Mouse (Mus musculus): ENCODE data around the gene Slc17a7. TPM values are rescaled to one million over a fixed set of nuclear protein-coding genes. Genes with fewer than 3 reads are reported as not detected.
"Not testable (repeated sequence)": the region's sequence is repeated elsewhere in the genome, so short reads cannot be mapped to it uniquely, and the experiment has no call there.

The Slc17a7 gene
- total RNA-seq, 2 experiments from 2014 or later, result 0.19 to 0.23 TPM

DNA sequence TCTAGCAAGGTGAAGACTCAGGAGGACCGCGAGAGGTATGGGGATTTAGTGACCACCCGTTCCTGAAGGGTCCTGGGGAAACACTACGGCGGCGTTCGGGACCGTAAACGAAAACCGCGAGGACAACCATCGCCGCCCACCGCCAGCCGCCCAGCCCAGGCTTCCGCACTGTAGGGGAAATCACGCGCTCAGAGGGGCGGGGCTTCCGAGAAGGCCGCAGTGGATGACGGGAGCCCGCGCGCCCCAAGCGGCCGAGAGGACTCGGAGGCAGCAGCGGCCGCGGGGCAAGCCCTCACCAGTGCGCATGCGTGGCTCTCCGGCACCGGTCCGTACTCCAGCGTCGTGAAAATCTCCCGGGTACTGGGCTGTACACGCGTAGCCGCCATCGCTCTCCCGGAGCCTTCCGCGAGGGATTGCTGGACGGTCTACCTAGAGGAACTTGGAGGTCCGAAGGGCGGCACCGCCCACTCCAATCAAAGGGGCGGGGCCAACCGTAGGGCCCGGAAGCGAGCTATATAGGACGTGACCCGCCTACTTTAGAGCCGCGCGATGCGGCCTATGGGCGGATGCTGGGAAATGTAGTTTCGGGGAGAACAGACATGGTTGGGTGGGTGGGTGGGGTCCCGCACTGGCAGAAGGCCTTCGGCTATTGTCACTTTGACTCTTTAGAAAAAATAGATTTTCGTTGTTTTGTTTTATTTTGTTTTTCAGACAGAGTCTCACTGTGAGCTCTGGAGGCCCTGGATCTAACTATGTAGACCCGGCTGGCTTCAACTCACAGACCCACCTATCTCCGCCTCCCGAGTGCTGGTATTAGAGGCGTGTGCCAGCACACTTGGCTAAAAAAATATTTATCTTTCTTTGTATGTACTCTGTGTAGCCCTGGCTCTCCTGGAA, 9.4 kb upstream of the Slc17a7 start, which contains the start of the genes Pih1d1 and Aldh16a1:
Pih1d1 (plus strand) TSS at position 208 of the 897 bp plus-strand sequence.
Aldh16a1 (minus strand) TSS at position 489 of the 897 bp plus-strand sequence.
- DNase-seq (ENCODE audit: low spot score in 2 of 2), result peak; percentile 95 to 96

DNA sequence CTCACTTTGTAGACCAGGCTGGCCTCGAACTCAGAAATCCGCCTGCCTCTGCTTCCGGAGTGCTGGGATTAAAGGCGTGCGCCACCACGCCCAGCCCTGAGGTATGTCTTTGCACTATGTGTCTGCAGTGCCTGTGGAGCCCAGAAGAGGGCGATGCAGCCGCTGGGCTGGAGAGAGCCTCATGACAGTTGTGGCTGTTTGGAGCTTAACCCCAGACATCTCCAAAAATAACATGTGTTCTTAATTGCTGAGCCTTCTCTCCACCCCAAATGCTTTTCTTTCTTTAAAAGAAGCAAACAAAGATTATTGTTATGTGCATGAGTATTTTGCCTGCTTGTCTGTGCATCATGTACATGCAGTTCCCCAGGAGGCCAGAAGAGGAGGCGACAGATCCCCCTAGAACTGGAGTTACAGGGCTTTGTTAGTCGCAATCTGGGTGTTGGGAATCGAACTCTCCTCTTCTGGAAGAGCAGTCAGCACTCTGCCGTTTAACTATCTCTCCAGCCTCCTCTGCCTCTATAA, 8.7 kb upstream of the Slc17a7 start:
- peak in 1 of 2 experiments; percentile 54 for DNase-seq (ENCODE audit: low spot score in 2 of 2)

DNA sequence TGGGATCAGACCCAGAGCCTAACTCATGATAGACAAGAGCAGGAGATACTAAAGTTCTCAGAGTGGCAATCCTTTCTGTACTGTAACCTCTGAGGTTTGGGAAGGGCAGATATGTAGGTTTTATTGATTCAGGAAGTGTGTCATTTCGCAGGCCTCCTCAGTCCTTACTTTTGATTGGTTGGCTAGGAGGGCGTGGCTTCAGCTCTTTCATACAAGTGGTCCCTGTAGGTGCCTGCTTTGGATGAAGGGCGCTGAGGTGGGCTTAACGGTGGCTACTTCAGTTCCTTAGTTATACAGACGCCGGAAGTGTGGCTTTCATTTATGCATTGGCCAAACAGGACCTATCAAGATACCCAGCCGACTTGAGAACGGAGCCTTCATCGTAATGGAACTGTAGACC, 8.2 kb upstream of the Slc17a7 start:
- no peak for DNase-seq (ENCODE audit: low spot score in 2 of 2)

DNA sequence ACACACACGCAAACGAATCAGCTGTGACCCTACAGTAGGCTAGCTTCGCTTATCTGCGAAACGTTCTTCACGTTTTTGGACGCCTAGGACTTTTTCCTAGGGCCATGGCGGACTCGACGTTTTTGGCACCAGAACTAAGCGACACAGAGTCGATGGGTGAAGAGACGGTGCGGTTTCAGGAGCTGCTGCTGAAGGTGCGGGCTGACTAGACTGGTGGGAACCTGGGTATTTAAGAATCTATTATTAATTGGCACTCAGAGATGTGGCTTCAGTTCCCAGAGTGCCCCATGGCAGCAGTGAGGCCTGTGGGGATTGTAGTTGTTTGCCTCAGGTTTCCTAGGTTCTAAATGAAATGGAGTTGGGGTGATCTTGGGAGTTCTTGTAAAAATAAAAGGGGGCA, 7.5 kb upstream of the Slc17a7 start:
- no peak for DNase-seq (ENCODE audit: low spot score in 2 of 2)

DNA sequence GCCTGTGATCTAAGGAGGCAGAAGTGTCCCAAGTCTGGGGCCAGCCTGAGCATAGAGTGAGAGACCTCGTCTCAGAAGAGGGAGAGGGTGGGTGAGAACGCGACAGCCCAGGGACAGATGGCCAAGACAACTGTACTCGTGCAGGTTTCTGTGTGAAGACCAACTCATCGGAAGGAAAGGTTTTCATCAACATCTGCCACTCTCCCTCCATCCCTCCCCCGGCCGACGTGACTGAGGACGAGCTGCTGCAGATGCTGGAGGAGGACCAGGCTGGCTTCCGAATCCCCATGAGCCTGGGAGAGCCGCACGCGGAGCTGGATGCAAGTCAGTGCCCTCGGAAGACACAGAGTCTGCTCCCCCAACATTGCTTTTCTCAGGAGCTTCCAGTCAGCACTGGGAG, 6.3 kb upstream of the Slc17a7 start:
- no peak for DNase-seq (ENCODE audit: low spot score in 2 of 2)

DNA sequence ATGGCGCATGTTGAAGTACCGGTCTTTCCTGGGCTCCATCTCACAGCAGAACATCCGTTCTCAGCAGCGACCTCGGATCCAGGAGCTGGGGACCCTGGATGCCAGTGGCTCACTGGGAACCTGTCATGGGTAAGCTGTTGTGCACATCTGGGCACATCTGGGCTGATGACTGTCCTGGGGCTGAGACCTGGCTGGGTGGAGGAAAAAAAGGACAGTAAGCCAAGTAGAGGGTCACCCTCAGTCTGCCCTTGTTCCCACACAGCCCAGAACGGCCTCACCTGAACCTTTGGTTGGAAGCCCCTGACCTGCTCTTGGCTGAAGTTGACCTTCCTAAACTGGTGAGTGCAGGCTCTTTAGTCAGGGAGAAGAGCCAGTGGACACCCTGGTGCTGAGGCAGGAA, 4.8 kb upstream of the Slc17a7 start:
- DNase-seq (ENCODE audit: low spot score in 2 of 2), result no peak

DNA sequence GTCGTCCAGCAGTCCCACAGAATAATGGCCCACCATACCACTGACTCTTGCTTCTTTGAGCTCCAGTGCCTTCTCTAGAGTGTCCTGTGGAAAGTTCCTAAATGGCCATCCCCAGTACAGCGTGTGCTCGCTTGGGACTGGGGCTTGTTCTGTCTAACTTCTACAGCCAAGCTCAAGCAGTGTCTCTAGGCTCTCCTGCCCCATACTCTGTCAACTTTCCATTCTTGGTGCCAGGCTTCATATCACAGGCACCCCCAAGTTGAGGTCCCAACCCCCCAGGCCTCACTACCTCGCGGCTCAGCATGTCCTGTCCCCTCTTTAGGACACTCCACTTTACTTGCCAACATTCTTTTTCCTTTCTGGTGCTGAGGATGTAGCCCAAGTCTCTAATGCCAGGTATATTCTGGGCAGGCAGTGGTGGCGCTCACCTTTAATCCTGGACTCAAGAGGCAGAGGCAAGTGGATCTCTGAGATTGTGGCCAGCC, 3.4 kb upstream of the Slc17a7 start:
- DNase-seq (ENCODE audit: low spot score in 2 of 2), result no peak

DNA sequence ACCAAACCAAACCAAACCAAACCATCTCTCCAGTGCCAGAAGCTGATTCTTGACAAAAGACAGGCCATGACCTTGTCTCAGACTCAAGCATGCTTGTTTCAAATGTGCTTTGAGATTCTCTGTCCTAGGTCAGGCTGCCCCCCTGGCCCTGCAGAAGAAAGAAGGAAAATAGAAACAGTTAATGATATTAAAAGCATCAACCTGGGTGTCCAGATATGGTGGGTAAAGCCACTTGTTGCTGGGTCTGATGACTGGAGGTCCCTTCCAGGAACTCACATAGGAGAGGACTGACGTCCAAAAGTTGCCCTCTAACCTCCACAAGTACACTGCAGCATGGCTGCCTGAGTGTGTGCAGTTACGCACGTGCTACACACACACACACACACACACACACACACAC, 2.9 kb upstream of the Slc17a7 start:
- no peak for DNase-seq (ENCODE audit: low spot score in 2 of 2)

DNA sequence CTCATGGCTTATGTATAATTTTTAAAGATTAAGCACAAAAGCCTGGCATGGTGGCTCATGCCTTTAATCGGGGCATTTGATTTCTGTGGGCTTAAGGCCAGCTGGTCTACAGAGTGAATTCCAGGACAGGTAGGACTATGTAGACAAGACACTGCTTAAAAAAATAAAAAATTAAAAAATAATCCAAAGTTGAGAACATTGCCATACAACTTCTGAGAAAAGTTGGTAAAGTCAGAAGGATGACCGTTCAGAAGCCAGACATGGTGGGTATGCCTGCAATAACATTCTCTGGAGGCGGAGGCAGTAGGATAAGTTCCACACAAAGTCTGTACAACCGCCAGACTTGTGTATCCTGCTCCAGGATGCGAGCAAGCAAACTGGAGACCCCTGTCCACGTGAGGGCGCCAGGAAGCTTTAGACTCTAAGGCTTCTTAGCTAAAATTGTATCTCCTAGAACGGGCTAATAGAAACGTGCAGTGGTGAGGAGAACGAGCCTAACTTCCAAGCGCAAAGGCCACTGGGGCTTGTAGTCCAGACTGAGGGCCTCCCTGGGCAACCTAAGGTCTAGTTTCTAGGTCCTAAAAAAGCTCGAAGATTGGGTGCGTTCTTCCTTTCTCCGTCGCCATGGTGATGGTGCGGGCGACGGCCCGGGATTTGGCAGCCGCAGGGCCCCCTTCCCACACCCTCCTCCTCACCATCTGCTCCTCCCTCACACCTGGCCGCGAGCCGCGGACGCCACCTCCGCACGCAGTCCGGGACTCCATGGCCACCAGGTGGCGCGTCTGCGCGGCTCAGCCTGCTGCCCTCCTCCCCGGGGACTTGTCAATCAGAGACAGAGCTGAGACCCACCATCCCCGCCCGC, 1.9 kb upstream of the Slc17a7 start:
- DNase-seq (ENCODE audit: low spot score in 2 of 2), result peak; percentile 84 to 93

DNA sequence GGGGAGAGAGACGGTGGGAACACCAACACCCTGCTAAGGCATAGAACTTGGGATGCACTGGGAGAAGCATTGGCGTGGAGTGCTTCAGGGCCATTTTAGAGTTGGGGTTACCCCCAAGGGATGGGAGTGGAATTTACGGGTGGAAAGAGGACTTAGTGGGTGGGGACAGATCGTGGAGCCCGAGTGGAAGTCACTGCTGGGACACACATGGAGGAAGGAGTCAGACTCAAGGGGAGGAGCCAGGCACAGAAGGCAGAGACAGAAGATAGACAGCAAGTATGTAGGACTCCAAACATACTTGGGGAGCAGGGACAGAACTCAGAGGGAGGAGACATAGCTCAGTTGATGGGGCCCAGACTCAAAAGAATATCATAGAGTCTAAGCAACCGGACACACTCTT, 1.2 kb upstream of the Slc17a7 start:
- no peak for DNase-seq (ENCODE audit: low spot score in 2 of 2)

DNA sequence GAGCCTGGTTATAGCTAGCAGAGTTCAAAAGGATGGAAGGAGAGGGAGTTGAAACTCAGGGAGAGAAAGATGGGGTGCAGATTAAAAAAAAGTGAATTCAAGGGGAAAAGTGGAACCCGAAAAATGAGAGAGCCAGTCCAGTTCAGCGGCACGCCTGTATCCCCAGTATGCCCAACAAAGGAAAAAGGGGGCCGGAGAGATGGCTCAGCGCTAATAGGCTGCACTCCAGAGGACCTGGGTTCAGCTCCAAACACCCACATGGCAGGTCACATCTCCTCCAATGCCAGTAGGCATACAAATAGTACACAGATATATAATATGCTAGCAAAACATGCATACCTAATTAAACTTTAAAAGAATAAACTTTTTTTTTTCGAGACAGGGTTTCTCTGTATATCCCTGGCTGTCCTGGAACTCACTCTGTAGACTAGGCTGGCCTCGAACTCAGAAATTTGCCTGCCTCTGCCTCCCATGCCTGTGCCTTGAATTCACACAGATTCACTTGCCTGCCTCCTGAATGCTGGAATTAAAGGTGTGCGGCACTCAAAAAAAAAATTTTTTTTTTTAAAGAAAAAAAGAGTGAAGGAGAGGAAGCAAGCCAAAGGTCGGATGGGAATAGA, 643 bp upstream of the Slc17a7 start:
- DNase-seq (ENCODE audit: low spot score in 2 of 2), result no peak

DNA sequence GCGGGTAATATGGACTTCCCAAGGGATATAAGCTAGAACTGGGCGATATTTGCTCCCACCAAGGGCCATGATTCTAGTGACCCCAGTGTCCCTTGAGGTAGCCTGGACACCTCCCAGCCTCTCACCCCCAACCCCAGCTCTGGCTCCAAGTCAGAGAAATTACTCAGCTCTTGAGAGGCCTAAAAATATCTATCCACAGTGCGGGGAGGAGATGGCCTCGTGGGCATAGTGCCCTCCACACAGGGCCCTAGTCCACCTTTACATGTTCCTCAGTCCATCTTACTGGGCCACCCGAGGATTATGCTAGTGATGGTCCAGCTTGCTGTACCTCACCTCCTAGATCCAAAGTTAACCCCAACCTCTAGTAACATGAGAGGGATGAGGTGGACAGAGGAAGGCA, 1.1 kb downstream of the Slc17a7 start:
- no peak for DNase-seq (ENCODE audit: low spot score in 2 of 2)

DNA sequence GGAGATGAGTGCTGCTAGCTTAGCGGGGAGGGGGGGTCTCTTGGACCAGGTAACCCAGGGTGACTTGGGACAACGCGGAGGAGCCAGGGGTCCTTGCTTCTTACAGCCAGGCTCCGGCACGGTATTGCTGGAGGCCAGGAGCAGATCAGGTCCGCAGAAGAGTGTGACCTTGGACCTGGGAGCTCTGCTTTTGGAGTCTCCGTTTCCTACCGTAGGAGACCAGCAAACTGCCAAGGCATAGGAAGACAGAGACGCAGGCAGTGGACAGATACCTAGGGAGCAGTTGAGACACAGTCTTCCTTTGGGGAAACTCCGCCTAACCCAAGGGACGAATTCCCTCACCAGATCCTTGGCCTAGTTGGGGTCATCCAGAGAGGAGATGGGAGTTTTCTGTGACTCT, 2.0 kb downstream of the Slc17a7 start:
- DNase-seq (ENCODE audit: low spot score in 2 of 2), result no peak

DNA sequence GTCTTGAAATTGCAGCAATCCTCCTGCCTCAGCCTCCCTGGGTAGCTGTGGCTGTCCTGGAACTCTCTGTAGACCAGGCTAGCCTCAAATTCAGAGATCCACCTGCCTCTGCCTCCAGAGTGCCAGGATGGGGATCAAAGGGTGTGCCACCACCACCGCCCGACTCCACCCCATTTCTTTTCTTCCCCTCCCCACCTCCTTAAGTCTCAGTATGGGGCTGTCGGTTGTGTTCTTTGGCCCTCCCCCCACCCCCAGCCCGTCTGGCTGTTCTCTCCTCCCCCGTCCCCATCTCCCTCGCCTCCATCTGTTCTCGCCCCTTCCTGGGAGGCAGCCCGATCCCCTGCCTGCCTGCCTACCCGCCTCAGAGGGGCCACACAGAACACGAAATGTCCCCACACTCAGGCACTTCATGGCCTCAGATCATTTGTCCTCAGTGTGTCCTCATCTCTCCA, 3.2 kb downstream of the Slc17a7 start:
- DNase-seq (ENCODE audit: low spot score in 2 of 2), result no peak

DNA sequence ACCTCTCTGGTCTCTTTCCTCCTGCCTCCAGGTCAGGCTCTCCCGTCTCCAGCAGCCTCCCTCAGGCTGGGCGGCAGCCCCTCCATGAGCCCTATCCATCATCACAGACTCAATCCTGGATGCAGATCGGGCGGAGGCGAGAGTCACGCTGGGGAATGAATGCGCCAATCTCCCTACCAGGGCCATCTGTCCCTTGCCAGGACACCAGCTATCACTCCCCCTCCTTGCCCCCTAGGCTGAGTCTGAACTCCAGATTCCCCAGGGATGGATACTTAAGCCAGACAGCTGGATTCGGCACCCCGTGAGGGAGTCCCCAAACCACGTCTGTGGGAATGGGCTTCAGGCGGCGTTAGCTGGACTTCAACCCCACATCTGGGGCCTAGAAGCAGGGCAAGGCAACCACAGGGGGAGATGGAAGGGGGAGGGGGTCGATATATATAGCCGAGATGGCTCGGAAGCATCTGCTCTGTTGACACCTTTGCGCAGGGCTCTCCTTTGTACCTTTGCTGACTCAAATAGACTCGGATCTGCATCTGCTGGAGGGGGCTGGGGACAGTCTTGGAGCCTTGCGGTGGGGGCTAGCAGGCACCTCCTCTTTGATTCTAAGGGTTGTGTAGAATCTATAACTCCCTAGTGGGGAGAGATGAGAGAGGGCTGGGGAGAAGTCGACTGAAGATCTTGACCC, 4.2 kb downstream of the Slc17a7 start:
- no peak for DNase-seq (ENCODE audit: low spot score in 2 of 2)

DNA sequence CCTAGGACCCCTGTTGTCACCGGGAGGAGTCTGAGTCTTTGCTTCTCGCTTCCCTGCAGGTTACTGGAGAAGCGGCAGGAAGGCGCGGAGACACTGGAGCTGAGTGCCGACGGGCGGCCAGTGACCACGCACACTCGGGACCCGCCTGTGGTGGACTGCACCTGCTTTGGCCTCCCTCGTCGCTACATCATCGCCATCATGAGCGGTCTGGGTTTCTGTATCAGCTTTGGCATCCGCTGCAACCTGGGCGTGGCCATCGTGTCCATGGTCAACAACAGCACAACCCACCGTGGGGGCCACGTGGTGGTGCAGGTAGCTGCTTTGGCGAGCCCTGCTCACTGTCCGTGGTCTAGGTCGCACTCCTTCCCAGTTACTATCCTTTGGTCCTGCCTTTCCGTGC, 4.9 kb downstream of the Slc17a7 start:
- DNase-seq (ENCODE audit: low spot score in 2 of 2), result no peak

DNA sequence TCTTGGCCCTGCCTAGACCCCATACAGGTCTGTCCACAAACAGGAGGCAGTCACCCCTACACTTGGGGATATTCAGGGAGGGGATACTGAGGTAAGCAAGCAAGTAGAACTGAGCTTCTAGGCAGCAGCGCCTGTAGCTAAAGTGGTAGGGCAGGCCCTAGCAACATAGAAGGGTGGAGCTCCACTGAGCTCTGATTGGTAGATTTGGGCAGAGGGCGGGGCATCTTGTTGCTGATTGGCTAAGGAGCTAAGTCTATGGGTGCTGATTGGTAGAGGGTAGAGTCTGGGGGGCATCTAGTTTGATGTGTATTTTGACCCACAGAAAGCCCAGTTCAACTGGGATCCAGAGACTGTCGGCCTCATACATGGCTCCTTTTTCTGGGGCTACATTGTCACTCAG, 5.7 kb downstream of the Slc17a7 start:
- no peak for DNase-seq (ENCODE audit: low spot score in 2 of 2)

DNA sequence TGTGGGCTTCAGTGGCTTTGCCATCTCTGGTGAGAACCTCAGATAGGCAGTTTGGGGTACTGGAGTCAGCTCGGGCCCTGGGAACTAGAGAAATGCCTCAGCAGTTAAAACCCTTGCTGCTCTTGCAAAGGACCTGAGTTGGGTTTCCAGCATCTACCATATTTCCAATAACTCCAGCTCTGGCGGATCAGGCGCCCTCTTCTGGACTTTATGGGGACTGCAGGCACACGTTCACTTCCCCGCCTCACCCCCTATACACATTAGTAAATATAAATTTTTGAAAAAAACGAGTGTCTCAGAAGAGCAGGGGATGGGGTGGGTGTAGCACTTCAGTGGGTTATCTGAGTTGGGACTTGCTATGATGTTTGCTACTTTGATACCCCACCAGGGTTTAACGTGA, 9.2 kb downstream of the Slc17a7 start:
- no peak for DNase-seq (ENCODE audit: low spot score in 2 of 2)

DNA sequence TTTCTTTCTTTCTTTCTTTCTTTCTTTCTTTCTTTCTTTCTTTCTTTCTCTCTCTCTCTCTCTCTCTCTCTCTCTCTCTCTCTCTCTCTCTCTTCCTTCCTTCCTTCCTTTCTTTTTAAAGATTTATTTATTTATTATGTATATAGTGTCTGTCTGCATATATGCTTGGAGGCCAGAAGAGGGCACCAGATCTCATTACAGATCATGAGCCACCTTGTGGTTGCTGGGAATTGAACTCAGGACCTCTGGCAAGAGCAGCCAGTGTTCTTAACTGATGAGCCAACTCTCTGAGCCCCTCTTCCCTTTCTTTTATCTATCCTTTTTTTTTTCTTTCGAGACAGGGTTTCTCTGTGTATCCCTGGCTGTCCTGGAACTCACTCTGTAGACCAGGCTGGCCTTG, 10.0 kb downstream of the Slc17a7 start:
- DNase-seq (ENCODE audit: low spot score in 2 of 2), result not testable (repeated sequence)

DNA sequence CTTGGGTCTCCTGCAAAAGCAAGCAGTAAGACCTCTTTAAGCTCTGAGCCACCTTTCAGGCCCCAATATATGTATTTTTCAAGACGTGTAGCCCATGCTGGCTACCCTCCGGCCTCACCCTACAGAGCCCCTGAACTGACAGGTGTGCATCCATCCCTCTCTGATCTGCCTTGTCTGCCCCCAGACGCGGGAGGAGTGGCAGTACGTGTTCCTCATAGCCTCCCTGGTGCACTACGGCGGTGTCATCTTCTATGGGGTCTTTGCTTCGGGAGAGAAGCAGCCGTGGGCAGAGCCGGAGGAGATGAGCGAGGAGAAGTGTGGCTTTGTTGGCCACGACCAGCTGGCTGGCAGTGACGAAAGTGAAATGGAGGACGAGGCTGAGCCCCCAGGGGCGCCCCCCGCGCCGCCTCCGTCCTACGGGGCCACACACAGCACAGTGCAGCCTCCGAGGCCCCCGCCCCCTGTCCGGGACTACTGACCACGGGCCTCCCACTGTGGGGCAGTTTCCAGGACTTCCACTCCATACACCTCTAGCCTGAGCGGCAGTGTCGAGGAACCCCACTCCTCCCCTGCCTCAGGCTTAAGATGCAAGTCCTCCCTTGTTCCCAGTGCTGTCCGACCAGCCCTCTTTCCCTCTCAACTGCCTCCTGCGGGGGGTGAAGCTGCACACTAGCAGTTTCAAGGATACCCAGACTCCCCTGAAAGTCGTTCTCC, 11.0 kb downstream of the Slc17a7 start:
- DNase-seq (ENCODE audit: low spot score in 2 of 2), result no peak

Data from adrenal gland, adult 18-20 months (tissue).